Mouse (Mus musculus) neural tube, embryonic 12.5 days (tissue): ENCODE data around the gene Edn2. TPM values are rescaled to one million over a fixed set of nuclear protein-coding genes. Genes with fewer than 3 reads are reported as not detected.
A peak's percentile ranks its signal among the peaks of the same experiment; 100 is the strongest.

Experiments used
- ATAC-seq: fragments of 200-750 bp; cut with Nextera tagmentation; 2 replicates; pipeline ENCODE4 v1.8.0; 2017; ENCODE audit warnings: low read depth, mild to moderate bottlenecking, moderate TSS enrichment, moderate library complexity; ENCODE audit not compliant: low FRiP score
- H3K27ac ChIP-seq: fragments of 300-500 bp; sonication (generic); 2 replicates; pipeline ENCODE4 v1.5.1; 2016
- H3K27me3 ChIP-seq: fragments of 300-500 bp; sonication (generic); replicated peaks from 2 replicates; pipeline ENCODE4 v1.6.1; 2016; ENCODE audit warnings: mild to moderate bottlenecking
- H3K36me3 ChIP-seq: fragments of 300-500 bp; sonication (generic); 2 replicates; pipeline ENCODE4 v1.6.1; 2016; ENCODE audit warnings: mild to moderate bottlenecking
- H3K4me1 ChIP-seq: fragments of 300-500 bp; sonication (generic); 2 replicates; pipeline ENCODE4 v1.6.1; 2016
- H3K4me2 ChIP-seq: fragments of 300-500 bp; sonication (generic); replicated peaks from 2 replicates; pipeline ENCODE4 v1.6.1; 2016; ENCODE audit warnings: mild to moderate bottlenecking
- H3K4me3 ChIP-seq: fragments of 300-500 bp; sonication (generic); 2 replicates; pipeline ENCODE4 v1.5.1; 2016
- H3K9ac ChIP-seq: fragments of 300-500 bp; sonication (generic); 2 replicates; pipeline ENCODE4 v1.6.1; 2016; ENCODE audit warnings: mild to moderate bottlenecking
- H3K9me3 ChIP-seq: fragments of 300-500 bp; sonication (generic); 2 replicates; pipeline ENCODE4 v1.6.1; 2016; ENCODE audit warnings: mild to moderate bottlenecking
- WGBS: fragments of 180-500 bp; shearing (Covaris S2); methylation state at CpG from one replicate; pipeline ENCODE4 v1.1.7; 2016; 5-methylcytosine and 5-hydroxymethylcytosine counted together
- polyA plus RNA-seq: library from polyadenylated mRNA; unstranded; fragments of >200 nt; fragmentation: Nextera tagmentation; extraction: Ambion mirVana; gene quantifications from 2 replicates; pipeline ENCODE4 v1.2.1, GENCODE M21; 2016

Edn2 gene
- polyA plus RNA-seq, 1 experiment from 2014 or later = not detected

- WGBS = 43% methylated on average over 10 of the region's 10 CpGs
- Histone ChIP-seq H3K4me1 (peaks cover 6% of the 10 kb centered on the region; the same call in 1 of the 2 replicates), H3K9me3 (no peaks in the 10 kb centered on the region), H3K4me2 (no peak overlapping the region), H3K9ac (no peak overlapping the region), H3K4me3 (no peak overlapping the region), H3K27ac (no peak overlapping the region), H3K36me3 (no peaks in the 10 kb centered on the region), H3K27me3 (no peaks in the 10 kb centered on the region)
- peak; percentile 51 for ATAC-seq
These were observed 55.0 kb downstream of the Edn2 start for GRCm38 (mm10) chr4:120215915-120216591.

GRCm38 (mm10) chr4:120216883-120217282, 55.9 kb downstream of the Edn2 start:
- H3K4me2 ChIP-seq = no peak overlapping the region
- no peak overlapping the region for H3K9ac ChIP-seq
- peaks cover 6% of the 10 kb centered on the region for H3K4me1 ChIP-seq
- no peaks in the 10 kb centered on the region for H3K36me3 ChIP-seq
- no peaks in the 10 kb centered on the region for H3K27me3 ChIP-seq
- no peak overlapping the region for H3K4me3 ChIP-seq
- H3K27ac ChIP-seq = no peak overlapping the region
- ATAC-seq = no peak
- no peaks in the 10 kb centered on the region for H3K9me3 ChIP-seq

Other genes starting within 250 kb of the Edn2 start
- gene AL607142.1, start 96.2 kb upstream of the Edn2 start, polyA plus RNA-seq = not detected in 2 replicates
- 0.86 and 1.2 TPM in 2 replicates for gene Foxo6, start 126.1 kb downstream of the Edn2 start, polyA plus RNA-seq
- 82.6 and 90.0 TPM in 2 replicates for gene Scmh1, start 244.1 kb downstream of the Edn2 start, polyA plus RNA-seq